Mouse (Mus musculus): ENCODE measurements around the gene AC124108.1. TPM values are rescaled to one million over a fixed set of nuclear protein-coding genes. Genes with fewer than 3 reads are reported as not detected.

The AC124108.1 gene
- polyA plus RNA-seq, 1 experiment from 2014 or later, result 0.03 TPM

DNA sequence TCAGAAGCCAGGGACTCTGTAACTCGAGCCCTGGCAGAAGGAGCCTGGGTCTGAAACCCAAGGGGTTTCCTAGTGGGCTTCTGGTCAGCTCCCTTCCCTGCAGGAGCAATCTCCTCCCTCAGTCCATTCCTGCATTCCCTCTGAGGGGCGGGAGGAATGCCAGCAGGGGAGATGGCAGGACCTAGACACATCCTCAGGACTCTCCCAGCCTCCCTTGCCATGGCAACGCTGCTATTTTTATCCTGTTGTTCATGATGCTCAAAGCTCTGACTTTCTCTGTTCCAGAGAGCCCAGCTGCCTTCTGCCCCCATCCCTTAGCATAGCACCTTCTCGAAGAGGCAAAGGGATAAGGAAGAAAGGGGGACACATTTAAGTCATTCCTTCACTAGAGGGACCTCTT lies 16.9 kb downstream of the AC124108.1 start:
- 11% methylated on average over 4 of the region's 4 CpGs for WGBS
- Histone ChIP-seq H3K4me3 (replicated peaks) (no peak overlapping the region), H3K4me1 (replicated peaks) (0 out of 2 replicates have a peak, but pooled peaks cover 8% of the 10 kb centered on the region), H3K27me3 (replicated peaks) (peaks cover 4% of the 10 kb centered on the region), H3K9ac (no peak overlapping the region), H3K36me3 (no peaks in the 10 kb centered on the region), H3K4me2 (replicated peaks) (no peak overlapping the region), H3K9me3 (no peaks in the 10 kb centered on the region), H3K27ac (no peak overlapping the region)
- ATAC-seq, result no peak

- no peak overlapping the region for H3K27ac ChIP-seq
- 0 out of 2 replicates have a peak, but pooled peaks cover 8% of the 10 kb centered on the region for H3K4me1 ChIP-seq (replicated peaks)
- 61% methylated on average over 10 of the region's 10 CpGs for WGBS
- H3K27me3 ChIP-seq (replicated peaks), result peaks cover 4% of the 10 kb centered on the region; the same call in 1 of the 2 replicates
- H3K36me3 ChIP-seq, result no peaks in the 10 kb centered on the region
- H3K9me3 ChIP-seq, result no peaks in the 10 kb centered on the region
- H3K4me2 ChIP-seq (replicated peaks), result no peak overlapping the region
- no peak overlapping the region for H3K4me3 ChIP-seq (replicated peaks)
- ATAC-seq, result no peak
- H3K9ac ChIP-seq, result no peak overlapping the region
Observed at GRCm38 (mm10) chr1:132209400-132209799, 18.1 kb downstream of the AC124108.1 start.

DNA sequence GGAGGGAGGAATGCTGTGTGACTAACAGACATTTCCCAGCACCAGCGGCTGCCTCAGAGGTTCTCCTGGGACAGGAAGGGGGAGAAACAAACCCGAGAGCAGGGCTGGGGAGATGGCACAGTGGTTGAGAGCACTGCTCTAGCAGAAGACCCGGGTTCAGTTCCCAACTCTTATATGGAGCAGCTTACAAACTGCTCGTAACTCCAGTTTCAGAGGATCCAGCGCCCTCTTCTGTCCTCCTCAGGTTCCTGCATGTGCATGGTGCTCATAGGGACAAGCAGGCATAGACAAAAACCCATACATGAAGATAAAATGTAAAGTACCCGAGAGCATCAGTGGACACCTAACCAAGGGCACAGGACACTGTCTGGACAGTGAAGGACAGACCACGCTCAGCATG lies 19.7 kb downstream of the AC124108.1 start:
- H3K27me3 ChIP-seq (replicated peaks), result peaks cover 4% of the 10 kb centered on the region; the same call in 1 of the 2 replicates
- 19% methylated on average over 7 of the region's 7 CpGs for WGBS
- 0 out of 2 replicates have a peak, but pooled peaks cover 8% of the 10 kb centered on the region for H3K4me1 ChIP-seq (replicated peaks)
- no peaks in the 10 kb centered on the region for H3K9me3 ChIP-seq
- H3K4me2 ChIP-seq (replicated peaks), result no peak overlapping the region
- no peak overlapping the region for H3K4me3 ChIP-seq (replicated peaks)
- H3K27ac ChIP-seq, result no peak overlapping the region
- no peak overlapping the region for H3K9ac ChIP-seq
- H3K36me3 ChIP-seq, result no peaks in the 10 kb centered on the region
- no peak for ATAC-seq

DNA sequence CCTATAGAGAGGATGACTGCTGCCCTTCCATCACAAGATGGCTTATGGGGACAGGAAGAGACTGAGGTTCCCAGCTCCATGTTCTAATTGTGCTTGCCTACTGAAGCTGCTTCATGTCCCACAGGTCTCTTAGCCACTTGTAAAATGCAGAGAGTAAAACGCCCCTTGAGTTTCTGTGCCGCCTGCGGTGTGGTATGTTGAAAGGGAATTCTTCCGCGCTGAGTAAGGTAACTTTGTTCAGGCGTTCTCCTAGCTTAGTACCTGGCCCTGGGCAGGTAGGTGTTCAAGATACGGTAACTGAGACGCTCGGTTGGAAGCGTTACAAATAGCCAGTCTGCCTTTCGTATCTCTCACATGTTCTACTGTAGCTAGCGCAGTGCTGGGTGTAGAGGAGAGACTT lies 20.4 kb downstream of the AC124108.1 start:
- Histone ChIP-seq H3K27me3 (replicated peaks) (peaks cover 4% of the 10 kb centered on the region; the same call in 1 of the 2 replicates), H3K9me3 (no peaks in the 10 kb centered on the region), H3K36me3 (no peaks in the 10 kb centered on the region), H3K27ac (no peak overlapping the region), H3K4me3 (replicated peaks) (no peak overlapping the region), H3K4me2 (replicated peaks) (peak overlapping the region; percentile 59), H3K9ac (no peak overlapping the region), H3K4me1 (replicated peaks) (0 out of 2 replicates have a peak, but pooled peaks cover 8% of the 10 kb centered on the region)
- no peak for ATAC-seq
- 37% methylated on average over 12 of the region's 12 CpGs for WGBS

- Histone ChIP-seq H3K27ac (no peak overlapping the region), H3K4me1 (replicated peaks) (0 out of 2 replicates have a peak, but pooled peaks cover 8% of the 10 kb centered on the region), H3K4me2 (replicated peaks) (peak overlapping the region; percentile 59), H3K4me3 (replicated peaks) (peak overlapping the region; percentile 25), H3K9ac (no peak overlapping the region), H3K36me3 (no peaks in the 10 kb centered on the region), H3K9me3 (no peaks in the 10 kb centered on the region), H3K27me3 (replicated peaks) (peaks cover 4% of the 10 kb centered on the region; the same call in 1 of the 2 replicates)
- ATAC-seq, result 0 out of 2 replicates have a peak, but pooled peaks have one; percentile 55
- WGBS, result 4% methylated on average over 20 of the region's 20 CpGs
Observed at GRCm38 (mm10) chr1:132212218-132212617, 21.0 kb downstream of the AC124108.1 start.

DNA sequence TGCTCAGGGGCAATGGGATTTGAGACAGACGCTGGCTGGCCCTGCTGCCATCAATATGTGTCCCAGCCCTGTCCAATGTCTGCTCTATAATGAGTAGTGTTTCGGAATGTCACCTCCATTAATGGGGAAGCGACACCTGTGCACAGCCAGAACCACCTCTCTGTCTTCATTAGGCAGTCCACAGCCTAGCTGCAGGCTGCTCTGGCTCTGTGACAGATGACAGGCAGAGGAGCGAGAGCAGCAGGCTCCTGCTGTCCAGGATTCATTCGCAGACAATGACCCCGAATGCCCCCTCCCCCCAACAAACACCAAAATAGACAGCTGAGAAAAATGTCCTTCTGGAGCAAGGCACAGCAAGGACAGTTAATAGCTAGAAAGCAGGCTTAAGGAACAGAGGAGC lies 21.8 kb downstream of the AC124108.1 start:
- no peak overlapping the region for H3K9ac ChIP-seq
- WGBS, result 41% methylated on average over 6 of the region's 6 CpGs
- no peak overlapping the region for H3K27ac ChIP-seq
- H3K4me3 ChIP-seq (replicated peaks), result no peak overlapping the region
- no peaks in the 10 kb centered on the region for H3K9me3 ChIP-seq
- H3K36me3 ChIP-seq, result no peaks in the 10 kb centered on the region
- 0 out of 2 replicates have a peak, but pooled peaks cover 8% of the 10 kb centered on the region for H3K4me1 ChIP-seq (replicated peaks)
- ATAC-seq, result no peak
- H3K4me2 ChIP-seq (replicated peaks), result no peak overlapping the region
- H3K27me3 ChIP-seq (replicated peaks), result peaks cover 4% of the 10 kb centered on the region; the same call in 1 of the 2 replicates

DNA sequence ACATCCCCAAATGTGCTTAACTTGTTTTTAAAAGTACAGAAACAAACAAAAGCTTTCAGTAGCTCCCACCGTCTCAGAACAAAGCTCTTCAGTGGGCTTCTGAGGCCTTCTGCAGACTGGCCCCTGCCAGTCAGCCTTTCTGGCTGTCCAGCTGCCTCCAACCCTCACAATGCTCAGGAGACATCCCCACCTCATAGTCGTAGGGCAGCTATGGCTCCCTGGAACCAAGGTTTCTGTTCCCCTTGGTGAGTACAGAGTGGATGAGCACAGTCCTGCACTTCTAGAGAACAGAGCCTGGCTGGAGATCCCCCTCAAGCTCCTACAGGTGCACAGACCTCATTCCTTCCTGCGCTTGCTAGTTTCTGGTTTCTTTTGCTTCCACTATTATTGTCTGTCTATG lies 25.0 kb downstream of the AC124108.1 start:
- no peak overlapping the region for H3K27ac ChIP-seq
- 52% methylated on average over 3 of the region's 3 CpGs for WGBS
- no peaks in the 10 kb centered on the region for H3K9me3 ChIP-seq

GRCm38 (mm10) chr1:132221627-132222026 lies 30.4 kb downstream of the AC124108.1 start:
- WGBS, result 36% methylated on average over 2 of the region's 2 CpGs
- no peak overlapping the region for H3K27ac ChIP-seq
- ATAC-seq, result no peak

More for the DNA sequence above, 25.0 kb downstream of the AC124108.1 start:
- Histone ChIP-seq H3K4me3 (replicated peaks) (no peak overlapping the region), H3K36me3 (no peaks in the 10 kb centered on the region), H3K4me2 (replicated peaks) (no peak overlapping the region), H3K9ac (no peak overlapping the region), H3K27me3 (replicated peaks) (peaks cover 3% of the 10 kb centered on the region; the same call in 1 of the 2 replicates), H3K4me1 (replicated peaks) (0 out of 2 replicates have a peak, but pooled peaks cover 8% of the 10 kb centered on the region)
- no peak for ATAC-seq

GRCm38 (mm10) chr1:132222166-132222565 lies 30.9 kb downstream of the AC124108.1 start:
- Histone ChIP-seq H3K9ac (no peak overlapping the region), H3K4me2 (replicated peaks) (no peak overlapping the region), H3K9me3 (no peaks in the 10 kb centered on the region), H3K36me3 (no peaks in the 10 kb centered on the region), H3K4me1 (replicated peaks) (no peaks in the 10 kb centered on the region), H3K27ac (no peak overlapping the region), H3K4me3 (replicated peaks) (no peak overlapping the region), H3K27me3 (replicated peaks) (no peaks in the 10 kb centered on the region)
- 34% methylated on average over 6 of the region's 6 CpGs for WGBS
- ATAC-seq, result no peak

More at GRCm38 (mm10) chr1:132221627-132222026, 30.4 kb downstream of the AC124108.1 start:
- no peak overlapping the region for H3K4me3 ChIP-seq (replicated peaks)
- H3K9ac ChIP-seq, result no peak overlapping the region
- H3K9me3 ChIP-seq, result no peaks in the 10 kb centered on the region
- H3K36me3 ChIP-seq, result no peaks in the 10 kb centered on the region
- H3K27me3 ChIP-seq (replicated peaks), result no peaks in the 10 kb centered on the region
- no peak overlapping the region for H3K4me2 ChIP-seq (replicated peaks)
- no peaks in the 10 kb centered on the region for H3K4me1 ChIP-seq (replicated peaks)

- no peak overlapping the region for H3K9ac ChIP-seq
- H3K9me3 ChIP-seq, result no peaks in the 10 kb centered on the region
- H3K27me3 ChIP-seq (replicated peaks), result no peaks in the 10 kb centered on the region
- no peak overlapping the region for H3K4me2 ChIP-seq (replicated peaks)
- H3K27ac ChIP-seq, result no peak overlapping the region
- ATAC-seq, result no peak
- no peaks in the 10 kb centered on the region for H3K36me3 ChIP-seq
- WGBS, result 70% methylated on average over 12 of the region's 13 CpGs
- H3K4me1 ChIP-seq (replicated peaks), result no peaks in the 10 kb centered on the region
- no peak overlapping the region for H3K4me3 ChIP-seq (replicated peaks)
Observed at GRCm38 (mm10) chr1:132226297-132227080, 35.2 kb downstream of the AC124108.1 start.

DNA sequence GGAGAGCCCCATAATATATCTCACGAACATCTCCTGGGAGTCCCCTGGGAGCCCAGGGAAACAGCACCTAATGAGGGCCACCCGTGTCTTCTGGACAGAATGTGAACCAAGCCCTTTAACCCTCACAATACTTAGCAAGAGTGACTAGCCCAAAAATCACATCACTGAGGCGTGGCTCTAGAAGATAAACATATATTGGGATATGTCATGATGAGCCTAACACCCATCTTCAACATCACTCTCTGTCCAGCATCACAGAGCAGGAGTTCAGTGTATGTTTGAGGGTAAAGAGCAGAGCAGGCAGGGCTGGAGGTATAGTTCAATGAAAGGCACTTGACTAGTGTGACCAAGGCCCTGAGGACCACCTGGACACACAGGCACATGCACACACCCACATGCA lies 38.4 kb downstream of the AC124108.1 start, which contains the start of gene Gm10188:
Gm10188 (minus strand) TSS at position 101 of the 400 bp plus-strand sequence.
- no peak within 1 kb of the TSS for H3K4me2 ChIP-seq (replicated peaks)
- no peak for ATAC-seq
- H3K36me3 ChIP-seq, result no peaks in the 10 kb centered on the region
- no peaks in the 10 kb centered on the region for H3K4me1 ChIP-seq (replicated peaks)
- WGBS, result 83% methylated on average over 3 of the region's 3 CpGs
- H3K4me3 ChIP-seq (replicated peaks), result no peak within 1 kb of the TSS
- H3K9ac ChIP-seq, result no peak within 1 kb of the TSS
- H3K27ac ChIP-seq, result no peak within 1 kb of the TSS
- H3K9me3 ChIP-seq, result no peaks in the 10 kb centered on the region
- no peaks in the 10 kb centered on the region; the same call in 1 of the 2 replicates for H3K27me3 ChIP-seq (replicated peaks)

GRCm38 (mm10) chr1:132231470-132232274 lies 40.4 kb downstream of the AC124108.1 start:
- H3K9ac ChIP-seq, result no peak overlapping the region
- no peaks in the 10 kb centered on the region for H3K4me1 ChIP-seq (replicated peaks)

More at GRCm38 (mm10) chr1:132231470-132232274, 40.4 kb downstream of the AC124108.1 start:
- Histone ChIP-seq H3K4me3 (replicated peaks) (no peak overlapping the region), H3K9me3 (no peaks in the 10 kb centered on the region), H3K27me3 (replicated peaks) (peaks cover 4% of the 10 kb centered on the region; the same call in 1 of the 2 replicates), H3K36me3 (no peaks in the 10 kb centered on the region), H3K4me2 (replicated peaks) (no peak overlapping the region), H3K27ac (no peak overlapping the region)
- 52% methylated on average over 7 of the region's 7 CpGs for WGBS
- no peak for ATAC-seq

Data from intestine, embryonic 15.5 days (tissue).